Mouse (Mus musculus): Measurements from ENCODE around the gene Ncapd3.

Ncapd3 gene

GRCm38 (mm10) chr9:27029828-27030762 lies at the start of gene Ncapd3, which contains the start of gene Vps26b:
Gene Ncapd3, plus strand, starts transcription at chr9:27030175.
Gene Vps26b, minus strand, starts transcription at chr9:27030065.
- peak; percentile 93 for DNase-seq (ENCODE audit: extremely low spot score, low read depth, low spot score)

- no peak for DNase-seq (ENCODE audit: extremely low spot score, low read depth, low spot score)
Measured at GRCm38 (mm10) chr9:26985090-26985613, 44.8 kb upstream of the Ncapd3 start.

GRCm38 (mm10) chr9:26985668-26986277 lies 44.2 kb upstream of the Ncapd3 start:
- no peak for DNase-seq (ENCODE audit: extremely low spot score, low read depth, low spot score)

GRCm38 (mm10) chr9:26990181-26990580 lies 39.8 kb upstream of the Ncapd3 start:
- DNase-seq (ENCODE audit: extremely low spot score, low read depth, low spot score), result no peak

- DNase-seq (ENCODE audit: extremely low spot score, low read depth, low spot score), result no peak
Measured at GRCm38 (mm10) chr9:26993118-26993517, 36.9 kb upstream of the Ncapd3 start.

GRCm38 (mm10) chr9:26993900-26994299 lies 36.1 kb upstream of the Ncapd3 start:
- DNase-seq (ENCODE audit: extremely low spot score, low read depth, low spot score), result no peak

- no peak for DNase-seq (ENCODE audit: extremely low spot score, low read depth, low spot score)
Measured at GRCm38 (mm10) chr9:26997062-26997461, 32.9 kb upstream of the Ncapd3 start.

- DNase-seq (ENCODE audit: extremely low spot score, low read depth, low spot score), result no peak
Measured at GRCm38 (mm10) chr9:26997501-26997900, 32.5 kb upstream of the Ncapd3 start.

- no peak for DNase-seq (ENCODE audit: extremely low spot score, low read depth, low spot score)
Measured at GRCm38 (mm10) chr9:26998669-26999460, 31.1 kb upstream of the Ncapd3 start.

GRCm38 (mm10) chr9:26999461-27000395 lies 30.2 kb upstream of the Ncapd3 start, which contains the start of the genes Acad8 and Thyn1:
Gene Acad8, minus strand, starts transcription at chr9:26999566.
Gene Thyn1, plus strand, starts transcription at chr9:26999710.
- peak; percentile 79 for DNase-seq (ENCODE audit: extremely low spot score, low read depth, low spot score)

- DNase-seq (ENCODE audit: extremely low spot score, low read depth, low spot score), result no peak
Measured at GRCm38 (mm10) chr9:27005231-27005630, 24.7 kb upstream of the Ncapd3 start.

- DNase-seq (ENCODE audit: extremely low spot score, low read depth, low spot score), result no peak
Measured at GRCm38 (mm10) chr9:27005933-27006332, 24.0 kb upstream of the Ncapd3 start.

- no peak for DNase-seq (ENCODE audit: extremely low spot score, low read depth, low spot score)
Measured at GRCm38 (mm10) chr9:27006866-27007265, 23.1 kb upstream of the Ncapd3 start.

- no peak for DNase-seq (ENCODE audit: extremely low spot score, low read depth, low spot score)
Measured at GRCm38 (mm10) chr9:27009231-27009630, 20.7 kb upstream of the Ncapd3 start.

- no peak for DNase-seq (ENCODE audit: extremely low spot score, low read depth, low spot score)
Measured at GRCm38 (mm10) chr9:27011572-27011971, 18.4 kb upstream of the Ncapd3 start.

- DNase-seq (ENCODE audit: extremely low spot score, low read depth, low spot score), result no peak
Measured at GRCm38 (mm10) chr9:27018961-27019360, 11.0 kb upstream of the Ncapd3 start.

GRCm38 (mm10) chr9:27023681-27024080 lies 6.3 kb upstream of the Ncapd3 start:
- DNase-seq (ENCODE audit: extremely low spot score, low read depth, low spot score), result no peak

- no peak for DNase-seq (ENCODE audit: extremely low spot score, low read depth, low spot score)
Measured at GRCm38 (mm10) chr9:27026708-27027107, 3.3 kb upstream of the Ncapd3 start.

- no peak for DNase-seq (ENCODE audit: extremely low spot score, low read depth, low spot score)
Measured at GRCm38 (mm10) chr9:27029022-27029827, 750 bp upstream of the Ncapd3 start.
